Mouse (Mus musculus) G1E (cell line): ENCODE results near the gene Npas3.

Source experiments
- CTCF ChIP-seq: IDR thresholded peaks from 2 replicates; pipeline ENCODE4 v1.5.1; 2012; ENCODE audit warnings: low read depth, low read length, inconsistent platforms, mixed read lengths
- GATA2 ChIP-seq: IDR thresholded peaks from 2 replicates; pipeline ENCODE4 v1.6.1; 2012; ENCODE audit warnings: low read depth, low read length, inconsistent platforms, borderline replicate concordance

- TF ChIP-seq CTCF, result no peak
- TF ChIP-seq GATA2, result no peak
Observed at GRCm38 (mm10) chr12:54061168-54061567, 812.7 kb downstream of the Npas3 start.
